Mouse (Mus musculus) limb, embryonic 10.5 days (tissue): ENCODE measurements around the gene Gm10477. TPM values are rescaled to one million over a fixed set of nuclear protein-coding genes. Genes with fewer than 3 reads are reported as not detected.
"Not testable (repeated sequence)": the region's sequence is repeated elsewhere in the genome, so short reads cannot be mapped to it uniquely, and the experiment has no call there.

Experiments used
- DNase-seq: peaks from one replicate; pipeline ENCODE4 v3.0.0-alpha.2; 2017; ENCODE audit warnings: low spot score
- H3K27ac ChIP-seq: fragments of 300-500 bp; sonication (generic); 2 replicates; pipeline ENCODE4 v1.5.1; 2016; ENCODE audit warnings: mild to moderate bottlenecking
- H3K27me3 ChIP-seq: fragments of 300-500 bp; sonication (generic); 2 replicates; pipeline ENCODE4 v1.6.1; 2016; ENCODE audit warnings: low read depth, mild to moderate bottlenecking; ENCODE audit not compliant: poor library complexity, severe bottlenecking
- H3K36me3 ChIP-seq: fragments of 300-500 bp; sonication (generic); 2 replicates; pipeline ENCODE4 v1.6.1; 2016; ENCODE audit warnings: mild to moderate bottlenecking, moderate library complexity
- H3K4me1 ChIP-seq: fragments of 300-500 bp; sonication (generic); 2 replicates; pipeline ENCODE4 v1.6.1; 2016
- H3K4me3 ChIP-seq: fragments of 300-500 bp; sonication (generic); 2 replicates; pipeline ENCODE4 v1.5.1; 2016; ENCODE audit warnings: mild to moderate bottlenecking, moderate library complexity
- H3K9me3 ChIP-seq: fragments of 300-500 bp; sonication (generic); replicated peaks from 2 replicates; pipeline ENCODE4 v1.6.1; 2016; ENCODE audit warnings: mild to moderate bottlenecking
- WGBS: fragments of 180-500 bp; shearing (Covaris S2); methylation state at CpG from one replicate; pipeline ENCODE4 v1.1.7; 2016; 5-methylcytosine and 5-hydroxymethylcytosine counted together
- polyA plus RNA-seq: library from polyadenylated mRNA; unstranded; fragments of >200 nt; fragmentation: Nextera tagmentation; extraction: Ambion mirVana; gene quantifications from 2 replicates; pipeline ENCODE4 v1.2.1, GENCODE M21; 2016

Gm10477 gene
- not detected in 2 replicates for polyA plus RNA-seq

- H3K9me3 ChIP-seq, DNase-seq, H3K36me3 ChIP-seq, H3K27ac ChIP-seq, H3K4me3 ChIP-seq, H3K27me3 ChIP-seq, H3K4me1 ChIP-seq: not testable (repeated sequence)
- WGBS: 86% methylated on average over 6 of the region's 6 CpGs
Observed at GRCm38 (mm10) chrX:56524442-56524841, at the start of gene Gm10477. Gene Gm10477, plus strand, starts transcription at chrX:56524742.

- WGBS: 82% methylated on average over 3 of the region's 3 CpGs
- no peak for DNase-seq
- Histone ChIP-seq H3K36me3 (peaks cover 23% of the 10 kb centered on the region), H3K9me3 (no peaks in the 10 kb centered on the region), H3K4me3 (no peak overlapping the region), H3K27me3 (no peaks in the 10 kb centered on the region), H3K27ac (no peak overlapping the region), H3K4me1 (no peaks in the 10 kb centered on the region)
Observed at GRCm38 (mm10) chrX:56477553-56477952, 47.0 kb upstream of the Gm10477 start.

DNA sequence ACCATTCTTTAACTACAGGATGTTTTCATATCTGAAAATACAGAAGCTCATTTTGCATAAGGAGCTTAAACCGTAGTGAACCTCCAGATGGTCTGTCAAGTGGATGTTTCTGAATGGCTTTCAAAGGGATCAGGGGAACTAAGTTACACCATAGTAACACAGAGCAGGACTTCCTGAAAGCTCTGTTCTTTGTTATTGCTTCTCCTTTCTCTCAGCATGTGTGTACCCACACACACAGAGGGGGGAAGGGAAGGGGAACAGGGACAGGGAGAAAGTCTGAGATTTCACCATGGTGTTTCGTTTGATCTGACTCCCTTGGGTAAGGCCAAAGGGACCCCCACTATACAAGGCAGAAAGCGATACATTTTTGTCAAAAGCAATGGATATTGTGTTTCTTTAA lies 42.6 kb upstream of the Gm10477 start:
- H3K27ac ChIP-seq: no peak overlapping the region
- H3K27me3 ChIP-seq: no peaks in the 10 kb centered on the region
- WGBS: 80% methylated on average over 3 of the region's 3 CpGs

GRCm38 (mm10) chrX:56489758-56490157 lies 34.8 kb upstream of the Gm10477 start:
- WGBS: 16% methylated on average over 1 of the region's 1 CpGs
- peak; percentile 71 for DNase-seq
- no peak overlapping the region for H3K27ac ChIP-seq

More for the DNA sequence above, 42.6 kb upstream of the Gm10477 start:
- H3K9me3 ChIP-seq: no peaks in the 10 kb centered on the region
- DNase-seq: no peak
- no peak overlapping the region for H3K4me3 ChIP-seq
- peaks cover 47% of the 10 kb centered on the region for H3K36me3 ChIP-seq
- no peaks in the 10 kb centered on the region for H3K4me1 ChIP-seq

DNA sequence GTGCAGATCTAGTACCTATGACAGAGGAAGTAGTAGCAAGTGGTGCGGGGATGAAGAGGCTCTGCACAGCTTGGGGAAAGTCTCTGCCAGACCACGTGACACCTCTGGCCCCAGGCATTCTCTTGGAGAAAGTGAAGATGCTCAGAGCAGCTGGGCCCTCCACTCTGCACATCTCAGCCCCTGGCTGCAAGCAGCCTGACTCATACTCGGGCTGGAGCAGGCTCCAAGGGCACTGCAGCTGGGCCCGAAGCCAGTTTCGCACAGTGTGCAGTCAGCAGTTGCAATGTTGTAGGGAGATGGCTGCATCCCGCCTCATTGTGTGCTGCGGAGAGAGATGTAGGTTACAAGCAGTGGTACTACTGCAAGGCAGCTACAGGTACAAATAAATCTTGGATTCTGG lies 27.3 kb upstream of the Gm10477 start:
- 89% methylated on average over 7 of the region's 7 CpGs for WGBS
- H3K9me3 ChIP-seq: no peaks in the 10 kb centered on the region
- no peak overlapping the region for H3K27ac ChIP-seq
- no peaks in the 10 kb centered on the region for H3K27me3 ChIP-seq
- H3K36me3 ChIP-seq: peaks cover 49% of the 10 kb centered on the region
- DNase-seq: no peak
- H3K4me3 ChIP-seq: no peak overlapping the region
- H3K4me1 ChIP-seq: no peaks in the 10 kb centered on the region

More at GRCm38 (mm10) chrX:56489758-56490157, 34.8 kb upstream of the Gm10477 start:
- Histone ChIP-seq H3K36me3 (peaks cover 34% of the 10 kb centered on the region), H3K4me3 (no peak overlapping the region), H3K9me3 (no peaks in the 10 kb centered on the region), H3K27me3 (no peaks in the 10 kb centered on the region), H3K4me1 (no peaks in the 10 kb centered on the region)

DNA sequence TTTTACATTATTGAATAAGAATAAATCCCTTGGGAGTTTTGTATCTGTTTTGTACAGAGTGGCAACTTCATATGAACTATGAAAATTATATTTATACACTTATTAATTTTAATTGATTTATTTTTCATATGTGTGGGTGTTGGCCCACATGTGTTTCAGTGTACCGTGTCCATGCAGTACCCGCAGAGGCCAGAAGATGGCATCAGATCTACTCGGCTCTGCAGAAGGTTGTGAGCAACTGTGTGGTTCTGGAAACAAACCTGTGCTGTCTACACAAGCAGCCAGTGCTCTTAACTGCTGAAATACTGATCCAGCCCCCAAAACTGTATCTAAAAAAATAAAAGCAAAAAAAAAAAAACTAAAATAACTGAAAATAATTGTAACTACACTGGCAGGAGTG lies 6.7 kb downstream of the Gm10477 start:
- H3K4me1 ChIP-seq: no peaks in the 10 kb centered on the region
- H3K4me3 ChIP-seq: no peak overlapping the region
- no peaks in the 10 kb centered on the region for H3K27me3 ChIP-seq
- H3K36me3 ChIP-seq: no peaks in the 10 kb centered on the region
- WGBS: 6% methylated on average over 3 of the region's 3 CpGs
- no peaks in the 10 kb centered on the region for H3K9me3 ChIP-seq
- no peak overlapping the region for H3K27ac ChIP-seq
- peak; percentile 64 for DNase-seq

DNA sequence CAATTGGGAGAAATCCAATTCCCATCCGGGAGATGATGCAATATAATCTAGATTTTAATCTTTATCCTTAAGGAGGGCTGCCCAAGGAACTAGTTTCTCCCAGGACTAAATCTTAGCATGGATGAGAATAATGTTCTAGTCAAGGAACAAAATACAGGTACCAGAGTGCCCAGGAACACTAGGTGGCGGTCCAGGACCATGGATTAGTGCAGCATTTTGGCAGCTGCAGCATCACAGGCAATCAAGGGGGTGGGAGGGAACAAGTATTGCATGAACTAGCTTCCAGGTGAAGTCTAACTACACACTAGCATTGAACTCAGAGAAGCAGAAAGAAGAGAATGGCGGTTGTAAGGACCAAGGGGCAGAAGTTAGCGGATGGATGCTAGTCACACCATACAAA lies 12.6 kb downstream of the Gm10477 start:
- WGBS: 53% methylated on average over 4 of the region's 4 CpGs
- no peak overlapping the region for H3K4me3 ChIP-seq

DNA sequence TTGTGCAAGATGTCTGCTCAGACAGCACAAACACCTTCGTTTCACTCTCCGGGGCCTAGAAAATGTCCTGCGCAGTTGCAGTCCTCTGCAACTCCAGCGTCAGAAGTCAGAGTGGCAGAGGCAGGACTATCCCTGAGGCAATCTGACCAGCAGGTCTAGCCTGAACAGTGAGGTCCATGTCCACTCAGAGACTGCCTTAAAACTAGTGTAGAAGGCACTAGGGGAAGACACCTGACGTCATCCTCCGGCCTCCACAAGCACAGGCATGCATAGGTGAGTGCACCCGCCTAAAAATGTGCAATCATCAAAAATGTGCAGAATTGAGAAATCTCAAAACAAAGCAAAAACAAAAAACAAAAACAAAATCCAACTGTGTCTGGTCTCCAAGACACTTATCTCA lies 25.0 kb downstream of the Gm10477 start, which contains the start of gene Gm648:
TSS of gene Gm648 (minus strand) at position 101 of the 400 bp plus-strand sequence.
- no peak within 1 kb of the TSS for H3K4me3 ChIP-seq
- 86% methylated on average over 7 of the region's 7 CpGs for WGBS
- H3K27ac ChIP-seq: no peak within 1 kb of the TSS
- no peaks in the 10 kb centered on the region for H3K36me3 ChIP-seq
- H3K27me3 ChIP-seq: no peaks in the 10 kb centered on the region
- DNase-seq: no peak
- H3K4me1 ChIP-seq: no peaks in the 10 kb centered on the region
- H3K9me3 ChIP-seq: no peaks in the 10 kb centered on the region

More for the DNA sequence above, 12.6 kb downstream of the Gm10477 start:
- H3K27ac ChIP-seq: no peak overlapping the region
- H3K9me3 ChIP-seq: no peaks in the 10 kb centered on the region
- H3K27me3 ChIP-seq: no peaks in the 10 kb centered on the region
- DNase-seq: peak; percentile 51
- no peaks in the 10 kb centered on the region for H3K36me3 ChIP-seq
- H3K4me1 ChIP-seq: no peaks in the 10 kb centered on the region

DNA sequence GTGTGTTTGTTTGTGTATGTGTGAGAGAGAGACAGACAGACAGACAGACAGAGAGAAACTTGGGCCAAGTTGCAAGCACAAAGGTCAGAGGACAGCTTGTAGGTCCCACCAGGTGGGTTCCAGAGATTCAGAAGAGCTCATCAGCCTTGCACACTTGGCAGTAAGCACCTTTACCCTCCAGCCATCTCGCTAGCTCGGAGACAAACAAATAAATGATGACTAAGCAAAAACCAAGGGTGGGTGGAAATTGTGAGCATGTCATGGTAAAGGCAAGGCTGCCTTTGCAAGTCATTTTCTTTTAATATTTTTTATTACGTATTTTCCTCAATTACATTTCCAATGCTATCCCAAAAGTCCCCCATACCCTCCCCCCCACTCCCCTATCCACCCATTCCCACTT lies 29.0 kb downstream of the Gm10477 start:
- H3K36me3 ChIP-seq: no peaks in the 10 kb centered on the region
- DNase-seq: no peak
- H3K4me3 ChIP-seq: no peak overlapping the region
- H3K4me1 ChIP-seq: no peaks in the 10 kb centered on the region
- H3K27me3 ChIP-seq: no peaks in the 10 kb centered on the region
- no peaks in the 10 kb centered on the region for H3K9me3 ChIP-seq
- WGBS: 77% methylated on average over 3 of the region's 3 CpGs
- no peak overlapping the region for H3K27ac ChIP-seq

GRCm38 (mm10) chrX:56572465-56572864 lies 47.9 kb downstream of the Gm10477 start:
- 27% methylated on average over 6 of the region's 6 CpGs for WGBS
- no peaks in the 10 kb centered on the region for H3K4me1 ChIP-seq
- peak; percentile 33 for DNase-seq
- no peak overlapping the region for H3K27ac ChIP-seq
- H3K36me3 ChIP-seq: no peaks in the 10 kb centered on the region
- no peak overlapping the region for H3K4me3 ChIP-seq
- no peaks in the 10 kb centered on the region for H3K27me3 ChIP-seq
- H3K9me3 ChIP-seq: no peaks in the 10 kb centered on the region

Other genes starting within 250 kb of the Gm10477 start
- 7.6 and 9.1 TPM in 2 replicates for gene Zfp449, start 178.3 kb upstream of the Gm10477 start, polyA plus RNA-seq
- 5.9 and 10.6 TPM in 2 replicates for gene Smim10l2a, start 150.2 kb upstream of the Gm10477 start, polyA plus RNA-seq
- 1.1 and 1.6 TPM in 2 replicates for gene Gm2174, start 76.8 kb upstream of the Gm10477 start, polyA plus RNA-seq
- 35.5 and 36.0 TPM in 2 replicates for gene Ints6l, start 69.9 kb upstream of the Gm10477 start, polyA plus RNA-seq
- 0.14 TPM in 1 of 2 replicates, not detected in the other for gene Gm648, start 24.9 kb downstream of the Gm10477 start, polyA plus RNA-seq
- 35.5 and 38.7 TPM in 2 replicates for gene Mmgt1, start 73.3 kb downstream of the Gm10477 start, polyA plus RNA-seq
- 7.5 and 10.6 TPM in 2 replicates for gene Slc9a6, start 85.0 kb downstream of the Gm10477 start, polyA plus RNA-seq
- 45.0 and 49.2 TPM in 2 replicates for gene Fhl1, start 207.0 kb downstream of the Gm10477 start, polyA plus RNA-seq